Mouse (Mus musculus): ENCODE results near the gene Sirt1.

Sirt1 gene

GRCm38 (mm10) chr10:63336901-63337300 is 44.6 kb downstream of the Sirt1 start:
- no peak for DNase-seq (ENCODE audit: low read depth, low spot score)

GRCm38 (mm10) chr10:63327091-63327490 is 54.4 kb downstream of the Sirt1 start:
- no peak for DNase-seq (ENCODE audit: low read depth, low spot score)

- no peak for DNase-seq (ENCODE audit: low read depth, low spot score)
Observed at GRCm38 (mm10) chr10:63313726-63314125, 67.8 kb downstream of the Sirt1 start.

- DNase-seq (ENCODE audit: low read depth, low spot score): peak; percentile 71
Observed at GRCm38 (mm10) chr10:63308582-63309366, 72.7 kb downstream of the Sirt1 start.

- DNase-seq (ENCODE audit: low read depth, low spot score): no peak
Observed at GRCm38 (mm10) chr10:63302356-63302755, 79.1 kb downstream of the Sirt1 start.

GRCm38 (mm10) chr10:63282846-63283245 is 98.7 kb downstream of the Sirt1 start:
- no peak for DNase-seq (ENCODE audit: low read depth, low spot score)

GRCm38 (mm10) chr10:63282417-63282816 is 99.1 kb downstream of the Sirt1 start:
- DNase-seq (ENCODE audit: low read depth, low spot score): no peak

- DNase-seq (ENCODE audit: low read depth, low spot score): no peak
Observed at GRCm38 (mm10) chr10:63279851-63280250, 101.7 kb downstream of the Sirt1 start.

GRCm38 (mm10) chr10:63277010-63277409 is 104.5 kb downstream of the Sirt1 start:
- DNase-seq (ENCODE audit: low read depth, low spot score): no peak

- DNase-seq (ENCODE audit: low read depth, low spot score): no peak
Observed at GRCm38 (mm10) chr10:63272868-63273267, 108.6 kb downstream of the Sirt1 start.

- DNase-seq (ENCODE audit: low read depth, low spot score): no peak
Observed at GRCm38 (mm10) chr10:63272401-63272800, 109.1 kb downstream of the Sirt1 start.

All from WW6 (cell line).